Mouse (Mus musculus) CD4-positive, CD25-positive, alpha-beta regulatory T cell, adult 4 months (primary cell): ENCODE data around the gene Kif18b. TPM values are rescaled to one million over a fixed set of nuclear protein-coding genes. Genes with fewer than 3 reads are reported as not detected.

Experiments
- ATAC-seq: one replicate; pipeline ENCODE4 v1.8.0; 2017
- polyA plus RNA-seq, 2 experiments: library from polyadenylated mRNA; unstranded; fragments of 100-300 nt; shearing (Covaris generic); gene quantifications; one replicate each; pipeline ENCODE4 v1.2.1; 2017

Kif18b gene
- polyA plus RNA-seq: under 1 TPM; 0.28 to 0.76 TPM

DNA sequence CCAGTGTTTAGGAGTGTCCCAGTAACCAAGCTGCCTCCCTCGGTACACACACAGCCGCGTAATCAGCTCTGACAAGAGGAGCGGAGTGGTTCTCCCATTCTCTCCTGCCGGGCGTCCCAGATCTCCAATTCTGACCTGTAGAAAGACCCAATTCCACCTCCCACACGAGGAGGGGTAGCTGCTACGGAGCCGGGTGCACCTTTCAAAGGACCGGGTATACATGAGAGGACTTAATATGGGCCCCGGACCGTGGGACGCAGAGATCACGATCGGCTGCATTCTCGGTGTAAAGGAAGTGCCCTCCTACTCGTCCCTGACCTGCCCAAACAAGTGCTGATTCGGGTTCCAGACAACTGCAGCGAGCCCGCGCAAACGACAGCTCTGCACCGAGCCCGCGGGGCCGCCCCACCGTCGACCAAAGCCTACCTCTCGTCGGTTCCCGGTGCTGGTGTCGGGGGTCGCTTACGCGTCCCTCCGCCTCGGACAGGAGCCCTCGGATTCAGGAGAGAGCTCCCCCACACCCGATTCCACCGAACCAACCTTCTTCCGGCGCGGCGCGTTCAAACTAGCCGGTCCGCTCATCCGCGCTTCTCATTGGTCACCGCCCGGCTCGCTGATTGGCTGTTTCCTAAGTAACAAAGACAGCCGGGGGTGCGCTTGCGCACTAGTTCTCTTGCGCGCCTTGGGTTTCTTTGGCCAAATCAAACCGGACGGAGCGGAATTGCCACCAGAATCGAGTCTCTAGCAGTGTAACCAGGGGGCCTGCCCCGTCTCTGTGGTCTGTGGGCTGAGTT lies at the start of gene Kif18b:
Gene Kif18b, minus strand, starts transcription at position 568 of the 794 bp plus-strand sequence.
- ATAC-seq: peak; percentile 98

DNA sequence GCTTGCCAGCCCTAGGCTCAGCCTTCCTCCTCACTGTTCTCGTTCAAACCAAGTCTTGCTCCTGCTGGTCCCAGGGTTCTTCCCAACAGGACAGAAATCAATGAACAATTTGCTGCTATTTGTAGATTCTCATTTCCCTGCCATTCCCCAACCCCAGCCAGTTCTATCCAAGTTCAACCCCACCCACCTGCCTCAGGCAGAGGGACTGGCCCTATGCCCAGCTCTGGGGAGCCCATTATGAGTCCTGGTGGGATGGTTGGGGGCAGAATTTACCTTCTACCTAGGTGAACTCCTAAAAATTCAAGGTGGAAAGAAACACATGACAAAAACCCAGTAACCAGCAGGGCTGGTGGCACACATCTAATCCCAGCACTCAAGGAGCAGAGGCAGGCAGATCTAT lies 47.4 kb upstream of the Kif18b start:
- no peak for ATAC-seq

DNA sequence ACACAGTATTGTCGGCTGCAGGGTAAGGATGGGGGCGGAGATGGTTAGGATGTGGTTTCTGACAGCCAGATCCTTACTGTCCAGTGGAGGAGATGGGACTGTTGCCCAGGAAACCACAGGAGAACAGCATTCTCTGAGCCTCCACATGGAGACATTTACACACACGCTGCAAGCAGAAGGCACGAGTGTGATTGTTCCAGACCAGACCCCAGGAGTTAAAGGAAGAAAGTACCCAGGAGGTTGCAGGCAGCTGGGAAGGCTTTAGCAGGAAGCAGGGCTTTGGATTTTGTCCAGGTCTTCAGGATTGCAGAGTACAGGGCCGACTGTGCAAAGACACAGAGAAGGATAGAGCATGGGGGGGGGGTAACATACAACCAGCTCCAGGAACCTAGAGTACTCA lies 46.7 kb upstream of the Kif18b start:
- ATAC-seq: no peak

DNA sequence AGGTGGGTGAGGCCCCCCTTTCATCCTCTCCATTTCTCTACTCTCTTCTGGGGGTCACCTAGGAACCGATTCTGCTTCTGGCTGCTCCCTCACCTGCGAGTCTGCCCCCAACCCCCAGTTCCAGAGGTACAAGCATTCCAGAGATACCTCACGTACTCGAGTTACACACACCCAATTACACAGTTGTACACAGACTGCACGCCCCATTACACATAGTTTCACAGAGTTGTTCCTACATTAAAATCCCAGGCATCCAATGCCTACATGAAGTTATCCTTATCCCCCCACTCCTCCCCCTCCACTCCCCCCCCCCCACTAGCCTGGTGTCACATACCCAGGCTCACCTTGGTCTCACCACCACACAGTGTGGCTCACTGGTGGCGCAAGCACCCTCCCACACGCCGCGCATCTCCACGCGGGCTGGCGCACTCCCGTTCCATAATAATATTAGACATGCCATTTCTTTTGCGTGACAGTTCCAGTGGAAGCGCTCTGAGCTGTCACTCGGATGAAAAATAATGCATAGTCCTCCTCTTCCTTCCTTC lies 39.7 kb upstream of the Kif18b start:
- no peak for ATAC-seq

DNA sequence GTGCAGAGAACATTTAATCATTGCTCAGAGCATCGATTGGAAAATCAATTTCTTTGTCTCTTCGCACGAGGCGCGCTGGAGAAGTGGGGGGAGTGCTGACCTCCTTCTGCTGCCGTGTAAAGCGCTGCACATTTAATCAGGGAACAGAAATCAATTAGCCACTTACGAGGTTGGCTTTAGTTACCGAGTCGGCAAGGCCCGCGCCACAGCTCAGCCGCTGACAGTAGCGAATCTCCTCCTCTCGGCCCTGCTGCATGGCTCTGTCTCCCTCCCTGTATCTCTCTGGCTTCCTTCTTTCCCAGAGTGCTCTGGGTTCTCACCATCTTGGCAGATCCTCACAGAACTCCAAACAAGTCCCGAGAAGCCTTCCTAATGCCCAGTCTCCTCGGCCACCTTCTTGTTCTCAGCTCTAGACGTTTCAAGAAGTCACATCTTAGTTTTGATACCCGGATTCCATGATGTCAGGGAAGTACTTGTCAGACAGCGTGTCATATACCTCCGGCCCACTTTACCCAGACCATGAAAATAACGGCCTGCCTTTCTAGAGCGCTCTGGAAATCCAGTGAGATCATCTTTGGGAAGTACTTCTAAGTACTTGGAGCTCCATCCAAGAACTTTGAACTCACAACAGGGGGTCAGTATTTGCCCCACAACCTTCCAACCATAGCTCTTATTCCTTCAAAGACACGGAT lies 39.1 kb upstream of the Kif18b start:
- no peak for ATAC-seq

DNA sequence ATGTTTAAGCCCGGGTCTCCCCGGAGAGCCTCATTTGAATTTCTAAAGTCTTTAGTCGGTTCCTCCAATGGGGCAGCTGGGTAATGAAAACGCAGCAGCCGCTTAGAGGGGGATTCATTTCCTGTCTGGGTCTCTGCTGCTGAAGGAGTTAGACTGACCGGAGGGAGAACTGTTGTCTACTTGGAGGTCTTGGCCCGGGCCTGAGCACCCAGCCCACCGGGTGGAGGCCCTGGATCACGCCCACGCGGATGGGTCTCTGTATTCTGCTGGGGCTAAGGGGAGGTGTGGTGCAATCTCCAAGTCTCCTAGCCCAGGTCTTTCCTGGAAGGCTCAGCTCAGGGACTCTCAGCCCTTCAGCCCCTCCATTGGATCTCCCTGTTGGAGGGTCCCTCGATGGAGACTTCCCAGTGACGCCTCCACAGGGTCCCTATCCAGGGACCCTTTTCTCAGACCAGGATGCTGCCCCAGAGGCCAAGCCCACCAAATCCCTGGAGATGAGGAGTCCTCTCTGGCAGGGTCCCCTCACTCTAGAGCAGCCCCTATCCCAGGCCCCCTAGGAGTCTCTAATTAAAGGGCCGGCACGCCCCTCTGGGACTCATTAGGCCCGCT lies 38.4 kb upstream of the Kif18b start:
- no peak for ATAC-seq

DNA sequence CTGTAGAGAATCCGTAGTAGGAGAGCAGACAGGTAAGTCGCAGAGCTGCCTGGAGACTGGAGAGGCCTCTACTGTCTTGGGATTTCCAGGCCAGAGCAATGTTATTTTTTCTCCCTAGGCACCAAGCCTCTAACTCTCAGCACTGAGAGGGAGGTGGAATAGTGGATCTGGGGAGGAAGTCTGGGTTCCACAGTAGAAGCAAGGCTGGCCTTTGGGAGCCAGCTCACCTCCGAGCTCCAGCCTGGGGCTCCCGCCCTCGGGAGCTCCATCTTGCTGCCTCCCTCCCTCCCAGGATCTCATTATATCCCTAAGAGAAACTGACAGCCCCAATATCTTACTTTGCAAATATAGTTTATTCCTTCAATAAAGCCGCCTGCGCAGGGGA lies 37.9 kb upstream of the Kif18b start:
- no peak for ATAC-seq

DNA sequence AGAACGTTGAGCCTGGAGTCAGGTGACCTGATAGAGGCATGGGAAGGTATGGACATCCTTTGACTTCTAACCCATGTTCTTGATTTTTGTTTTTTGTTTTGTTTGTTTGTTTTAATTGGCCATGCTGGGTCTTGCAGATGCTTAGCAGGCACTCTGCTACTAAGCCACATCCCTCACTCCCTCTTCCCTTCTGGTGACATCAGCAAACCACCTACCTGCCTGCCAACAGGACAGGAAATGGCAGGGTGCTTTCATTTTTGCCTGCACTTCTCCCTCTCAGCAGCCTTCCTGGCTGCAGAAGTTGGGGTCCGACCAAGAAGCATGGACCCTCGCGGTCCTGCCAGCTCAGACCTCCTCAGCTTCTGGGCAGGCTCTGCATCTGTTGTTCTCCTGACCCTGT lies 36.2 kb upstream of the Kif18b start:
- ATAC-seq: peak; percentile 64

DNA sequence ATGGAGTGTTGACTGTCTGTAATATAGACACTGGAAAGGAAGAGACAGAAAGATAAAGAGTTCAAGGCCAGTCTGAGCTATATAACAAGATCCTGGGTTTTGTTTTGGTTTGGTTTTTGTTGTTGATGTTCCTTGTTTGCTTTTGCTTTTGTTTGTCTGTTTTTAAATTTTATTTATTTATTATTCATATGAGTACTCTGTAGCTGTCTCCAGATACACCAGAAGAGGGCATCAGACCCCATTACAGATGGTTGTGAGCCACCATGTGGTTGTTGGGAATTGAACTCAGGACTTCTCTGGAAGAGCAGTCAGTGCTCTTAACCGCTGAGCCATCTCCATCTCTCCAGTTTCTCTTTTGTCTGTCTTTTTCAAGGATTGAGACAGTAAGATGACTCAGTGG lies 33.9 kb upstream of the Kif18b start:
- ATAC-seq: no peak

DNA sequence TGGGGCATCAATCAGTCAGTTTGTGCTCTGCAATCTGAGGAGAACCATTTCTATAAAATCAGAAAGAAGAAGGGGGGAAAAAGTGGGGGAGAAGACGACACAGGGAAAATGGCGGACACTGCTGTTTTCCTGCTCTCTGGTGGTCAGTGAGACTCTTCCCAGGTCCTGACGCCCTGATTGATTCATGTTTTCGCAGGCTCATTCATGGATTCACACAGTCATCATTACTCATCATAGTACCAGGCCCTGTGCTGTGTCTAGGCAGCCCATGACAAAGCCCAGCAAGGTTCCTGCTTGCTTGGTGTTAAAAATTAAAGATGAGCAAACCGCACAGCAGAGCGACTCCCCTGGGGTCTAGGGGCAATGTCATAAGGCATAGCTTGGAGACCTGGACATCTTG lies 33.5 kb upstream of the Kif18b start:
- ATAC-seq: no peak

DNA sequence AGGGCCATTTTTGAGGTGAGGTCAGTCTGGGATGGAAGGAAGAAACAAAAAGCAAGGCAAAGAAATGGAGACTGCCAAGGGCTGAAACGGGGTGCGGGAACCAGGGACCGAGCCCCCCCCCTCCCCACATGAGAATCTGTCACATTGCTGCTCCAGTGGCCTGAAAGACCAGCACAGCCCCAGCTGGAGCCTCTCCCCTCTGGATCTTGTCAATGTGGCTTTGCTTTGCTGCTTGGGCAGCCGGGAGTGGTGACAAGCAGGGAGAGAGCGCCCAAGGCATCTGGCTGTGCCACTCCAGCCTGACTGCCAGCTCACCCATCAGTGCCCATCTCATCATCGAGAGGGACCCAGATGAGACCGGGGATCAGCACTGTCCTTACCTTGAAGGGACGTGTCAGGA lies 32.8 kb upstream of the Kif18b start:
- no peak for ATAC-seq

DNA sequence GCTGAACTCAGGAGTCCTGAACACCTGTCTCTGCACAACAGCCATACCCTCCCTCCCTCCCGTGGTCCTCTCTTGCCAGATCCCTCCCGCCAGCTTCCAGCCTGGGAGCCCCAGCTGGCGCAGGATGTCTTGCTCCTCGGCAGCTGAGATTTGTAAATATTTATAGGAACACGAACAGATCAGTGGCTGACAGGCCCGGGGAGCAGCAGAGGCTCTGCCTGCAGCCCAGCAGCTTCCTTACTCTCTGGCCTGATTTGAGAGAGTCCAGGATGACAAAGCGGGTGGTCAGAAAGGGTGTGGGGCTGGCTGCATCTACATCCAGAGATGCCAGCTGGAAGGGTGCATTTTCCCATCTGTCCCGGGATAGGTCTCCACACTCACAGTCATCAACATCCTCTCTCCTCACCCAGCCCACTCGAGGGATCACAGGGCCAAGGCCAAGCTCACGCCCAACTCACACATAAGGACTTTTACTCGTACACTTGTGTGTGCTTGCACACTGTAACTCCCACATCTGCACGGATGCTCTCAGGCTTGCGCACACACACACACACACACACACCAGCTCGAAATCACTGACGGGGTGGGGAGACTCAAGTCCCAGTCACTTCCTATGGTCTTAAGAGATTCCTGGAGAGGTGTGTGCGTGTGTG lies 32.2 kb upstream of the Kif18b start:
- ATAC-seq: no peak

DNA sequence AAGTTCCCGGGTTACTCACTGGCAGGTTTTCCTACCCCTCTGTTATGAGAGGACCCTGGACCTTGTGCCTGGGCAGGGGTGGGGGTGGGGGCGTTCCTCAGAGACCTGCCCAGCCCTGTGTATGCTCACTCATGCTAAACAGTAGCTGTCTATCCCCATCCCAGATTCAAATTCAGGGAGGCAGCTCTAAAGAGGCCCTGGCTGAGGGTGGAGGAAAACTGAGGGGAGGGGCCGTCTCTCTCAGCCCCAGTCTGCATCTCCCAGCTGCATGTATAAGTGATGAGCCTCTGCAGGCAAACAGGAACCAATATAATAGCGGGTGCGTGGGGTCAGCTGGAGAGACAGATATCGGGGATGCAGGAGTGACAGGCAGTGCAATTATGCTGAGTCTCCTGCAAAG lies 28.0 kb upstream of the Kif18b start:
- ATAC-seq: no peak

DNA sequence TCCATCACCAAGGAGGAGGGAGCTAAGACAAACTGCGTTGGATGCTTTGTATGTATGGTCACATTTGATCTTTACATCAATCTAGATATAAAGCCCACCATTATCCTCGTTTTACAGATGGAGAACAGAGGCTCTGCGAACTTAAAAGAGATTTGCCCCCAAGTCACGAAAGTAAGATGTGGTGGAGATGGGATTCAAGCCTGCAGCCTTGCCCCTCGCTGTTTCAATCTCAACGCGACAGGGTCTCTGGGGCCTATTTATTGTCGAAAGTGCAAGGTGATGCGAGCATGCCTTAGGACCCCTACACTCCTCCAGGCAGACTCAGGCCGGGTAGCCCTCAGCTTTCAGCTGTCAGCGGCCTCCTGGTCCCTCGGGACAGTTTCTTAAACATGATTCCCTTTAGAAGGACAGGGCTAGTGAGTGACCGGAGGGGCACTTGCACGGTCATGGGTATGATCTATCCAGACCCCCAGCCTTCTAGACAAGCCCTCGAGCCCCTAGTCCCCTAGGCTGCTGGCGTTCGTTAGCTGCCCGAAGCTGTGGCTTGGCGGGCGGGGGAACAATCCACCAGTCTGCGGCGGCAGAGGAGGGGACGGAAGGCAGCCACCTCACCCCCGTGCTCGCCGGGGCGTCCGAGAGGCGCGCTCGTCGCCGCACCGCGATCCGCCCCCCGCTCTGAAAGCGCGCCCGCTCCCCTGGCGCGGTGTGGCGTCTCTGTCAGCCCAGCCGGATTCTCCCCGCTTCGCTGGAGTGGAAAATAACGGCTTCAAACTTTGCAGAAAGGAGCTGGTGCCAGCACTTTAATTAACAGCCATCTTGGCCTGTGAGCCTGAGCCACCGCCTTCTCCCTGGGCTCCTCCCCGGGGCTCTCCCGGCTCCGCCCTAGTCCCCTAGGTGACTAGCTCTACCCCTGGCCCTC lies 23.4 kb upstream of the Kif18b start:
- ATAC-seq: peak; percentile 61

DNA sequence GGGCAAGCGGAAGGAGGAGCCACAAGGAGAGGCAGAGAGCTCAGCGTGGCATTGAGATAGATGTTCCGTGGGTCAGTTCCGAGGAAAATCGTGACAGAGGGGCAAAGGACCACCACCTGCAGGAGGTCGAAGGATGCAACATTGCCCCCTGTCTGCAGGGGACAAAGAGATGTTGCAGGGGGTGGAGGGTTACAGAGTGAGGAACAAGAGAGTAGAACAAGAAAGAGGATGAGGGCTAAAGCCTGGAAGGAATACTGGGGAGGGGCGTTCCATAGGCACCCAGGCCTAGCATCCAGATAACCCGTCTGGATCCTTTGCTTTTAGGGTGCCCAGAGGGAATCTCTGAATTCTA lies 22.0 kb upstream of the Kif18b start:
- ATAC-seq: no peak

DNA sequence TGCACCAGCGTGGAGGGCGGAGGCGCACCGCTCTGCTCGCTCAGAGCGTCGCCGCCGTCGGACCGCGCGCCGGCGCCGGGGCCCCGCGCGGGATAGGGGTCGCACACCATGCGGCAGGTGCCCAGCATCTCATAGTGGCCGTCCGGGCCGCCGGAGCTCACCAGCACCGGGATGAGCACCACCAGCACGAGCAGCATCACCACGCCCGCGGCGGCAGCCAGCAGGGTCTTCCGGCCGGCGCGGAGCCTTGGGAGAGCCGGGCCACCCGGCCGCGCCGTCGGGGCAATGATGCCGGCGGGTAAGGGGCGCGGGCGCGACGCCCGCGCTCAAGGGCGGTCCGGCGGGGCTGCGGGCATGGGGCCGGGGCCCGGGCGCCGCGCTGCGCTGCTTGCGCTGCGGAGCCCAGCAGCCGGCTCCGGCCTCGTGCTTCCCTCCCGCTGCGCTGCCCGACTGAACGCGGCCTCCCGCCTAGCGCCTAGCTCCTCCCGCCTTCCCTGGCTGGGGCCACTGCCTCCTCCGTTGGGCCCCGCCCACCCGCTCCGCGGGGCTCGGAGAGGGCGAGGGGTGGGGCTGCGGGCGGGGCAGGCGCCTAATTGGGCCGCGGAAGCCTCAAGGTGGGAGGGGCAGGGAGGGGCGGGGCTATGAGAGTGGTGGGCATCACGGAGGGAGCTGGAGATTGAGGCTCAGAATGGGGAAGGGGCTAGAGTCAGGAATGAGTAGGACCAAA lies 21.5 kb upstream of the Kif18b start, which contains the start of gene C1ql1:
Gene C1ql1, minus strand, starts transcription at position 424 of the 727 bp plus-strand sequence.
- ATAC-seq: peak; percentile 78

DNA sequence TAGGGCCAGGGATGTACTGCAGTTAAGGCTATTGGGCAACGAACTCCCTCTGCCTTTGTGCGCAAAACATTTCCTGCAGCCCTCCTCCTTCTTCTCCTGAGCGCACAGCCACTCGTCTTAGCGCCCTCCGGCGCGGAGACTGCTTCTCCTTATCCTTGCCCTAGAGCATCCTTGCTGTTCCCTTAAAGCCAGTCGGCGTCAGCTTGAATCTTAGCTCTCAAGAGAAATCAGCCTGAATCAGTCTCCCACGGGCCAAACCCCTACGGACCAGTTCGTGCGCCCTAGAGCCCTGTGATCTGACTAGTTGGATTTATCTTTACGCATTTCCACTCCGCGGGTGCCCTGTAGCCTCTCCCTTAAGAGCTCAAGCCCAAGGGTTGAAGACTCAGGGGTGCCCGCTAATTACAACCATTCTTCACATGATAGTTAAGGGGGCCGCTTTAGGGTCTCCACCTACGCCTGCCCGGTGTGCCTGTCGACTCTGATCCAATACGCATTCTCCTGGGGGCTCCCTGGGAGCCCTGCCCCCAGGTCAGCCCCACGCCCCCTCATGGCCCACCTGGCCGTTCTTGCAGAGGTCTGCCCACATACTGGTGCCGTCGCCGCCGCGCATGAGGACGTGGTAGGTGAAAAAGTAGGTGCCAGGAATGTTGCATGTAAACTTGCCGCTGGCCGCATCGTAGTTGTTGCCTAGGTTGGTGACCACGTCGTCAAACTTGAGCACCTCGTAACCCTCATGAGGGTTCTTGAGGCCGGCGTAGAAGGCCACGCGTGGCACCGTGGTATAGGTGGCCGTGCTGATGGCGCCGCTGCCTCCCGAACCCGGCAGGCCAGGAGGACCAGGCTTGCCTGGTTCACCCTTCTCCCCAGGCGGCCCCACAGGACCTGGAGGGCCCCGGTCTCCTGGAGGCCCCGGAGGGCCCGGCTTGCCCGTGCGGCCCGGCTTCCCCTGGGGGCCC lies 20.7 kb upstream of the Kif18b start:
- ATAC-seq: no peak

DNA sequence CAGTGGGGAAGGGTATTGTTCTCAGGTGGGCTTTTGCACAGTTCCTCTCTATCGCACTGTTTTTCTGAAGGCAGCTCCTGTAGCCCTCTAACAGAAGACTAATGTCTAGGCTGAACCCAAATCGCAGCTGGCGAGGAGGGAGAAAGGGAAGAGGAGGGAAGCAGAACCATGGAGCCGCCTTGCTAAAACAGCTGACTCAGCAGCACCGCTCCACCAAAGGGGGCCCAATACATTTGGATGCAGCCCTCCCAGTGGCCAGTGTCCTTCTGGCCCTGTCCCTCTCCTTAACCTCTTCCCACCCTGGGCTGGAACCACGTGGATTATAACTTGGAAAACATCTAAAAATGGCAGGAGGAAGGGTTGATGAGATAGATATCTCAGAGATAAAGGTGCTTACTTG lies 16.3 kb upstream of the Kif18b start:
- no peak for ATAC-seq

DNA sequence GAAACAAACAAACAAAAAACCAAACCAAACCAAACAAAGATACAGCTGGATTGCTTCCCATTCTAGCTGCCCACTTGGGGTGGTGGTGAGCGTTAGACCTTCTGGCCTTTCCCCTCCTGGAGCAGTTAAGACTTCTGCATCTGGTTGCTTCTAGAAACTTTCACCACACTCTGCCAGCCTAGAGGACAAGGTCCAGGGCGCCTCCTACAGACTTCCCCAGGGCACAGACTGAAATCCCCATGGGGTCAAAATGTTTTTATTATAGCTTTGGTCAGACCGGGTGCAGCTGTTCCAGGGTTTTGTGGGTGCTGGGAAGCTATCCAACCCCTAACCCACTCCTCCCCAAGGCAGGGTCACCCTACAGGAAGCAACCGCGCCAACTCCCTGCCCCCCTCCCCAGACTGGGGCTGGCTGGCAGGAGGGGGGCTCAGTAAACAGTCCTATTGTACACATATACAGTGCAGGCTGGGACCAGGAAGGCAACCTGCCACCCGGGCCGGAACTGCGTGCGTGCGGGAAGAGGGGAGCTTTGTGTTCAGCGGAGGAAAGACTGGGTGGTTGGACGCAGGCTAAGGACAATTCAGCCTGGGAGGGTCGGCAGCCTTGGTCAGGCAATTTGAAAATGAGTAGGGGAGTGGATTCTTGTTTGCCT lies 14.2 kb upstream of the Kif18b start:
- no peak for ATAC-seq
